Mouse (Mus musculus) lung, adult 2 months (tissue): ENCODE data around the gene Tex37.

ENCODE experiments used
- CTCF ChIP-seq: fragments of 200-500 bp; IDR thresholded peaks from 2 replicates; pipeline ENCODE4 v1.5.1; 2011; ENCODE audit warnings: mild to moderate bottlenecking, low read length, control low read depth; ENCODE audit not compliant: insufficient read depth
- POLR2A ChIP-seq: fragments of 200-500 bp; IDR thresholded peaks from 2 replicates; pipeline ENCODE4 v1.6.1; 2011; ENCODE audit warnings: low read depth, mild to moderate bottlenecking, control low read depth, low read length, borderline replicate concordance; ENCODE audit errors: extremely low read depth

DNA sequence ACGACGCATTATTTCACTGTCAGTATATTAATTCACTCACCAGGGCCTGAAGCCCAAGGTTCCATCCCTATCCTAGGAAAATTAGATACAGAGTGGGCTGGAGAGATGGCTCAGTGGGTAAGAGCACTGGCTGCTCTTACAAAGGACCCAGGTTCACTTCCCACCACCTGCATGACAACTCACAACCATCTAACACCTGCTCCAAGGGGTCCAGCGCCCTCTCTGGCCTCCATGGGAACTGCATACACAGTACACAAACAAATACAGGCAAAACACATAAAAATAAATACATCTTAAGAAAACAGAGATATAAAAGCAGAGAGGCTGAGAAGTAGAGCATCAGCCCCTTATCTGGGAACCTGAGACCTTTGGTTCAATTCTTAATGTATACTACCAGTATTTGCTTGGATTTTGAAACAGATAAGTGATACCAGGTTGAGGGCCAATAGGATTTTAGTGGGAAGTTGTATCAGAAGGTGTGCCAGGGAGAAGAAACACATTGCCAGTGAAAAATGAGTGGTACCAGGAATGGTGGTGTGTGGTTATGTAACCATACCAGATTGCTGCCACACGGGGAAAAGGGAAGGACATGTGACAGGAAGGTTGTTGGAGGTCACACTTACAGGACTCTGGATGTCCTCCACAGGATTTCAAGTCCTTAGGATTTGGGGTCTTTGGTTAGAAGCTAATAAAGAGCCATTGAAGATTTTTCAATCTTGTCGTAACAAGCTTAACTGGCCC, 44.5 kb downstream of the Tex37 start:
- peak; percentile 36; the same call in 1 of the 2 replicates for TF ChIP-seq CTCF
- no peak for TF ChIP-seq POLR2A
